26 mouse cellular contexts compared by ENCODE assay signal in genomic region chr19:15879271-15879670, GRCm38 (mm10).
DNase-seq lines count a peak whose midpoint lies in the region; ATAC-seq and TF ChIP-seq lines count a peak whose summit lies in the region.
"Had no signal": no experiment of that assay in that cellular context is flagged by ENCODE, and none has a peak within 500 bp of the region (broad histone marks: within the 10 kb centered on the region; RNA-seq: fewer than 3 reads in every experiment).

No protein-coding gene starts in this region.

- H3K27ac ChIP-seq in ES-E14 (ENCODE audit: insufficient read depth, low read depth, low read length, poor library complexity, severe bottlenecking) = no peak overlapping the region
- H3K27ac ChIP-seq: embryonic facial prominence, embryonic 10.5 days; embryonic facial prominence, embryonic 13.5 days; forebrain, embryonic 13.5 days; hindbrain, embryonic 10.5 days; hindbrain, embryonic 13.5 days had no signal

- H3K4me1 ChIP-seq in ES-E14 (ENCODE audit: control insufficient read depth in 2 of 2, insufficient read depth in 2 of 2, low read length in 2 of 2, poor library complexity in 1 of 2) = peaks cover 0 to 2% of the 10 kb centered on the region in 2 experiments; a peak in 1 of 4 replicates
- H3K4me1 ChIP-seq: embryonic facial prominence, embryonic 10.5 days; embryonic facial prominence, embryonic 13.5 days; forebrain, embryonic 13.5 days; hindbrain, embryonic 10.5 days; hindbrain, embryonic 13.5 days had no signal

- H3K9ac ChIP-seq in ES-E14 (ENCODE audit: insufficient read depth, low read depth, low read length, poor library complexity, severe bottlenecking) = no peak overlapping the region
- H3K9ac ChIP-seq: embryonic facial prominence, embryonic 13.5 days; forebrain, embryonic 13.5 days; hindbrain, embryonic 13.5 days had no signal

- in situ Hi-C loops in ES-E14 (cut with MboI; ENCODE audit: low sequenced_read_pairs in 2 of 2, unreplicated experiment in 2 of 2) = no loop called here

- H3K9me3 ChIP-seq in ES-E14 (ENCODE audit: control insufficient read depth, insufficient read depth, low read depth, low read length) = no peaks in the 10 kb centered on the region
- H3K9me3 ChIP-seq: embryonic facial prominence, embryonic 10.5 days; forebrain, embryonic 13.5 days; G1E; hindbrain, embryonic 10.5 days; hindbrain, embryonic 13.5 days had no signal

- H3K36me3 ChIP-seq in ES-E14 (ENCODE audit: control insufficient read depth, insufficient read depth, low read length, poor library complexity, severe bottlenecking) = no peaks in the 10 kb centered on the region
- H3K36me3 ChIP-seq: embryonic facial prominence, embryonic 10.5 days; embryonic facial prominence, embryonic 13.5 days; G1E; hindbrain, embryonic 10.5 days; hindbrain, embryonic 13.5 days had no signal

- no peak for ATAC-seq in inflammation-experienced regulatory T-cells, adult 6 months
- ATAC-seq: CD4-positive, CD25-positive, alpha-beta regulatory T cell, adult 4 months; forebrain, embryonic 13.5 days; forebrain, embryonic 16.5 days; hindbrain, embryonic 16.5 days; intestine, postnatal 0 days had no signal

- H3K4me3 ChIP-seq in ES-E14 (ENCODE audit: insufficient read depth in 1 of 2, low read depth in 1 of 2, low read length in 2 of 2, poor library complexity in 1 of 2, severe bottlenecking in 1 of 2) = no peak overlapping the region
- H3K4me3 ChIP-seq: embryonic facial prominence, embryonic 10.5 days; embryonic facial prominence, embryonic 13.5 days; erythroblast, embryonic 14.5 days; forebrain, embryonic 13.5 days; hindbrain, embryonic 10.5 days; hindbrain, embryonic 13.5 days had no signal

- DNase-seq in ES-CJ7 (ENCODE audit: low read depth, low spot score) = peak; percentile 26
- DNase-seq in ES-E14 (ENCODE audit: low read depth, low spot score) = peak; percentile 9
- DNase-seq in ZHBTc4 (ENCODE audit: low read depth, low spot score) = peak; percentile 77
- DNase-seq in cerebellum, postnatal 25 days = no peak
- DNase-seq in adrenal gland, adult (ENCODE audit: inconsistent age in 2 of 2, low spot score in 1 of 2) = no peak
- DNase-seq: adrenal gland, adult 2 months; adrenal gland, postnatal 14 days; cerebellum, adult 11 months; cerebellum, adult 2 months; cerebellum, adult 9-11 months; cerebellum, postnatal 36 days; embryo, embryonic 11 days; gastrocnemius, postnatal 10 days; gastrocnemius, postnatal 36 days had no signal

TF ChIP-seq in ES-E14, 5 proteins besides CTCF, POLR2A, EP300 and RAD21:
- no peak for TF ChIP-seq MAFK (IDR thresholded peaks at IDR 0.05; ENCODE audit: insufficient read depth, low read depth, low read length)
- TF ChIP-seq ZNF384 (IDR thresholded peaks at IDR 0.05; ENCODE audit: low read depth, low read length) = no peak
- TF ChIP-seq HCFC1 (IDR thresholded peaks at IDR 0.05; ENCODE audit: borderline replicate concordance, insufficient read depth, low read length) = no peak
- no peak for TF ChIP-seq CHD2 (IDR thresholded peaks at IDR 0.05; ENCODE audit: low read depth, low read length)
- no peak for TF ChIP-seq ZC3H11A (IDR thresholded peaks at IDR 0.05; ENCODE audit: borderline replicate concordance, low read depth, low read length)

Comparison
In these comparisons a context has a peak if more than half of its experiments do, and no peak if none do; other contexts are left out.
1. DNase-seq: peak in ES-CJ7 (single experiment), ES-E14 (single experiment) and ZHBTc4 (single experiment); none in cerebellum, postnatal 25 days (0 of 2) and adrenal gland, adult (0 of 2).